Mouse (Mus musculus): ENCODE results near the gene Anapc10. TPM values are rescaled to one million over a fixed set of nuclear protein-coding genes. Genes with fewer than 3 reads are reported as not detected.
"Not testable (repeated sequence)": the region's sequence is repeated elsewhere in the genome, so short reads cannot be mapped to it uniquely, and the experiment has no call there.

Anapc10 gene
- polyA plus RNA-seq (2015; fragmentation: Nextera tagmentation; extraction: Ambion mirVana): 40.1 and 40.2 TPM in 2 replicates

DNA sequence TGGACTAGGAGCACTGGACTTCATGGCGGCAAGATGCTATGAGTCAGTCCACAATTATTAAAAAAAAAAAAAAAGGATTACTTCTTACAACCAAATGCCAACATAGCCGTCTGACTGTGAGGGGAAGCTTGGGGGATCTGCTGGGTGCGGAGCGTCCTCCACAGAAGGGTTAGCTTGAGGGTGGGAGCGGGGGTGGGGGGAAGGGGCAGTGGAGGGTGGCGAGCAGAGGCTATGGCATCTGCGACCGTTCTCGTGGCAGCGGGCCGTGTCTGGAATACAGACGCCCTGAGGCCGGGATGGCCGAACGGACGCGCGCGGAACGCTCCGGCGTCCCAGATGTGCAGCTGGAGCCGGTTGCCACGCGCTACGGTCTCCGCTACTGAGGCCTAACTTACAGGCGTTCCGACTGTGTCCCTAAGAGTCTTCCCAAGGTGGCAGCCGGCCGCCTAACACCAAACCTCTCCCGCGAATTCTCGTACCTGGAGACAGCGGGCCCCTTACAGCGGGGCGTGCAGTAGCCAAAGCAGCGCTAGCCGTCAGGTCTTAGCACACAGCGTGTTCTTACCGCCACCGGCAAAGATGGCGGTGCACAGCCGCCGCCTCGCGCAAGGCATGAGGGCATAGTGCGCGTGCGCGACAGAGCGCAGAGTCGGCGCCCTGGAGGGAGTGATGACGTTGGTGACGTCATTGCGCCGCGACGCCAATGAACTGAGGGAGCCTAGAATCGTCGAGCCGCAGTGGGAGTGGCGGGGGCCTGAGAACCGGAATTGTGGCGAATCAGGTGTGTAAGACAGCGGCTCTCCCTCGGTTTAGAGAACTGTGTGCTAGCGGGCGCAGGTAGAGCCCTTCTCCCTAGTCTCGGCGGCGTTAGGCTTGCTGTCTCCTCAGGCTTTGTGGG lies at the start of gene Anapc10, which contains the start of gene Abce1:
Gene Anapc10 (plus strand): TSS at position 757 of the 898 bp plus-strand sequence.
Gene Abce1 (minus strand): TSS at position 677 of the 898 bp plus-strand sequence.
- H3K27ac ChIP-seq (ENCODE audit: low read length): peak within 1 kb of the TSS; percentile 78

DNA sequence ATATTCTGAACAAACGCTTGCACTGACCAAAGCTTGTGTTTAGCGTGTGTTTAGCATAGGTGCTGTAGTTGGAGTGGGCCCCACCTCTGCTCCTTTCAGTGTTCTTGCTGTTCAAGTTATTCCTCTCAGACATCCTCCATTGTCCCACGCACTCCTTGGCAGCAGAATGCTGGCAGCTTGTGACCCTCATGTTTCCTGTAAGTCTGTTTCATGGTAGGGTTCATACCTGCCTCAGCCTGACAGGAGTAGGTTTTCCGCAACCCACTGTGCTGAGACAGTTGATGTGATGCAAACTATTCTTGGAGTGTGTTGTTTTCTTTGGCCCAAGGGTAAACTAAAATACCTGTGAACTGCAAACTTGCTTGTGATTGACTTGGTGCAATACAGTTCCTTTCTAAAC lies 35.2 kb upstream of the Anapc10 start:
- Histone ChIP-seq H3K9ac (ENCODE audit: low read length) (no peak overlapping the region), H3K4me1 (replicated peaks; ENCODE audit: control insufficient read depth, insufficient read depth, low read length) (0 out of 2 replicates have a peak, but pooled peaks cover 4% of the 10 kb centered on the region), H3K36me3 (ENCODE audit: control insufficient read depth, insufficient read depth, low read length) (peaks cover 21% of the 10 kb centered on the region), H3K9me3 (ENCODE audit: control insufficient read depth, low read length) (no peaks in the 10 kb centered on the region), H3K27ac (ENCODE audit: low read length) (no peak overlapping the region), H3K4me3 (ENCODE audit: low read length) (no peak overlapping the region), H3K4me2 (ENCODE audit: low read depth, low read length) (no peak overlapping the region), H3K27me3 (ENCODE audit: control insufficient read depth, insufficient read depth, low read depth, low read length) (no peaks in the 10 kb centered on the region)
- no peak for ATAC-seq (ENCODE audit: low read depth)
- 82% methylated on average over 4 of the region's 4 CpGs for WGBS

More for the DNA sequence above, at the start of gene Anapc10, which contains the start of gene Abce1:
- ATAC-seq (ENCODE audit: low read depth): peak; percentile 100
- Histone ChIP-seq H3K9me3 (ENCODE audit: control insufficient read depth, low read length) (no peaks in the 10 kb centered on the region), H3K9ac (ENCODE audit: low read length) (peak within 1 kb of the TSS; percentile 88), H3K4me1 (replicated peaks; ENCODE audit: control insufficient read depth, insufficient read depth, low read length) (peaks cover 6% of the 10 kb centered on the region), H3K36me3 (ENCODE audit: control insufficient read depth, insufficient read depth, low read length) (peaks cover 10% of the 10 kb centered on the region), H3K4me2 (ENCODE audit: low read depth, low read length) (peak within 1 kb of the TSS; percentile 84), H3K4me3 (ENCODE audit: low read length) (peak within 1 kb of the TSS; percentile 96), H3K27me3 (ENCODE audit: control insufficient read depth, insufficient read depth, low read depth, low read length) (no peaks in the 10 kb centered on the region)
- WGBS: under 1% methylated on average over 73 of the region's 73 CpGs

DNA sequence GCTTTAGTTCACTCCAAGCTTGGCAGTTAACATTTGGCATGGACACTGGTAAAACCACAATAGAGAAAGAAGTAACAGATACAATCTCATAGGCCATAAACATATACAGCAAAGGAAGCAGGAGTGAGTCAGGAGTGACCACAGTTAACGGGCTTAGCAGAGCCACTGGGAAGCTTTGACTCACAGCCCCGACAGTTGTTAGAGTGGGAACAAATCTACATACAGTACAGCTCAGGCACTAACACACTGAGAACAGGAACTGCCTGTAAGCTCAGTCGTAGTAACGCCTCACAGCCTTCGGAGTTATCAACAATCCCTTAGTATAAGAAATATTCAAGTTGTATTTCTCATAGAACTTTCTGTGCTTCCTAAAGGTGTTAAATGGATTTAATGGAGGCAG lies 32.6 kb upstream of the Anapc10 start:
- no peaks in the 10 kb centered on the region for H3K9me3 ChIP-seq (ENCODE audit: control insufficient read depth, low read length)
- ATAC-seq (ENCODE audit: low read depth): no peak
- 71% methylated on average over 5 of the region's 5 CpGs for WGBS
- no peak overlapping the region for H3K27ac ChIP-seq (ENCODE audit: low read length)
- no peak overlapping the region for H3K4me3 ChIP-seq (ENCODE audit: low read length)
- H3K36me3 ChIP-seq (ENCODE audit: control insufficient read depth, insufficient read depth, low read length): peaks cover 12% of the 10 kb centered on the region; the same call in 1 of the 2 replicates
- H3K27me3 ChIP-seq (ENCODE audit: control insufficient read depth, insufficient read depth, low read depth, low read length): no peaks in the 10 kb centered on the region
- no peak overlapping the region for H3K4me2 ChIP-seq (ENCODE audit: low read depth, low read length)
- H3K9ac ChIP-seq (ENCODE audit: low read length): no peak overlapping the region
- H3K4me1 ChIP-seq (replicated peaks; ENCODE audit: control insufficient read depth, insufficient read depth, low read length): 0 out of 2 replicates have a peak, but pooled peaks cover 4% of the 10 kb centered on the region

DNA sequence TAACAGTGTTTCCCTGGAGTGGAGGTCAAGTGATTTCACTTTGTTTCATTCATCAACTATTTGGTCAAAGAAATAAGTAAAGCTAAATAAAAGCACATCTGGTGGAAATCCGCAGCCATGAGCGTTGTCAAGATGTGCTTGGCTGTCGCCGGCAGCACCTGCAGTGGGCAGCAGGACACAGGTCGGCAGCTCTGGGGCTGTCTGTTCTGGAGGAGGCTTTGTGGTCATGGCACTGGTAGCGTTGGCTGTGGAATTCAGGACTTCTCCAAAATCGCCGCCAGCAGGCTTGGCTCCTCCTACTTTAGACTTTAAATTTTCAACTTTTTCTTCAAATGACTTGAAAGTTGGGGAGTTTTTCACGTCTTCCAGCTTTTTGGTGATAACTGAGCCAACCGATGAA lies 31.5 kb upstream of the Anapc10 start:
- H3K9me3 ChIP-seq (ENCODE audit: control insufficient read depth, low read length); H3K27ac ChIP-seq (ENCODE audit: low read length); ATAC-seq (ENCODE audit: low read depth); H3K9ac ChIP-seq (ENCODE audit: low read length); H3K27me3 ChIP-seq (ENCODE audit: control insufficient read depth, insufficient read depth, low read depth, low read length); H3K4me1 ChIP-seq (replicated peaks; ENCODE audit: control insufficient read depth, insufficient read depth, low read length): not testable (repeated sequence)
- Histone ChIP-seq H3K4me3 (ENCODE audit: low read length) (peak overlapping the region; percentile 51), H3K36me3 (ENCODE audit: control insufficient read depth, insufficient read depth, low read length) (peaks cover 11% of the 10 kb centered on the region; the same call in 1 of the 2 replicates), H3K4me2 (ENCODE audit: low read depth, low read length) (peak overlapping the region; percentile 59)
- WGBS: 37% methylated on average over 10 of the region's 10 CpGs

DNA sequence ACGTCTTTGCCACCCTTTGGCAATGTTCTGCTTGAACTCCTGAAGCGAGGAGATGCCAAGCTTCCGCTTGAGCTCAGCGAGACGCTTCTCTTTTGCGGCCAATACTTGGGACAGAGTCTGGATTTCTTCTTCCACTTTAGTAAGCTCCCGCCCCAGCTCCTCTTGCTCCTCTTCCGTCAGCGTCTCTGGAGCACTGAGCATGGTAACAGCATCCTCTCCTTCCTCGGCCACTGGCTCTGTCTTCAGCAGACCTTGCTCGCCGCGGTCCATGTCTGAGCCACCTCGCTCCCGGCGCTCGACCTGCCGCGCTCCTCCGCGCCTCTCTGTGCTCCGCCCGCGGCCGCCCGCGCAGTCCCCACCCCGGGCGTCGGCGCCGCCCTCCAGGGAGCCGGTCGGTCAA lies 31.1 kb upstream of the Anapc10 start:
- no peak overlapping the region for H3K27ac ChIP-seq (ENCODE audit: low read length)
- H3K36me3 ChIP-seq (ENCODE audit: control insufficient read depth, insufficient read depth, low read length): peaks cover 11% of the 10 kb centered on the region; the same call in 1 of the 2 replicates
- WGBS: 4% methylated on average over 34 of the region's 34 CpGs
- peak overlapping the region; percentile 51 for H3K4me3 ChIP-seq (ENCODE audit: low read length)
- peak; percentile 88 for ATAC-seq (ENCODE audit: low read depth)
- no peaks in the 10 kb centered on the region for H3K27me3 ChIP-seq (ENCODE audit: control insufficient read depth, insufficient read depth, low read depth, low read length)
- H3K9ac ChIP-seq (ENCODE audit: low read length): peak overlapping the region; percentile 53
- H3K9me3 ChIP-seq (ENCODE audit: control insufficient read depth, low read length): no peaks in the 10 kb centered on the region
- 0 out of 2 replicates have a peak, but pooled peaks cover 4% of the 10 kb centered on the region for H3K4me1 ChIP-seq (replicated peaks; ENCODE audit: control insufficient read depth, insufficient read depth, low read length)
- H3K4me2 ChIP-seq (ENCODE audit: low read depth, low read length): peak overlapping the region; percentile 59

DNA sequence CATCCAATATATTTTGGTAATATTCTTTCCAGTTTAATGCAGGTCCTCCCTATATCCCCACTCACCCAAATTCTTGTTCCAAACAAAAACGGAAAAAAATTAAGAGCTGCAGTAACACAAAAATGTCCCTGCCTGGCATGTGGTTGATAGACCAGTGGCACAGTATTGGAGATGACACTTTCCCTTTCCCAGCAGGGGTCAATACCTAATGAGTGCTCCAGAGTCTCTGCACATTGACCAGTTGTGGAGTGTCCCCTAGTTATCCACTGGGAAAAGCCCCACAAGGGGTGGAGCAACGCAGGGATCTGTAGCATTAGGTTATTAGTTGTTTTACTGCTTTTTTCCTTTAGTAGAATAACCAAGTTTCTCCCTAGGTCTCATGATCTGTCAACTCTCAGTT lies 30.7 kb upstream of the Anapc10 start:
- Histone ChIP-seq H3K4me1 (replicated peaks; ENCODE audit: control insufficient read depth, insufficient read depth, low read length) (0 out of 2 replicates have a peak, but pooled peaks cover 4% of the 10 kb centered on the region), H3K27ac (ENCODE audit: low read length) (no peak overlapping the region), H3K4me3 (ENCODE audit: low read length) (peak overlapping the region; percentile 51), H3K27me3 (ENCODE audit: control insufficient read depth, insufficient read depth, low read depth, low read length) (no peaks in the 10 kb centered on the region), H3K4me2 (ENCODE audit: low read depth, low read length) (peak overlapping the region; percentile 59), H3K36me3 (ENCODE audit: control insufficient read depth, insufficient read depth, low read length) (peaks cover 13% of the 10 kb centered on the region; the same call in 1 of the 2 replicates), H3K9me3 (ENCODE audit: control insufficient read depth, low read length) (no peaks in the 10 kb centered on the region), H3K9ac (ENCODE audit: low read length) (peak overlapping the region; percentile 53)
- 33% methylated on average over 2 of the region's 2 CpGs for WGBS
- peak; percentile 31; the same call in 1 of the 2 replicates for ATAC-seq (ENCODE audit: low read depth)

DNA sequence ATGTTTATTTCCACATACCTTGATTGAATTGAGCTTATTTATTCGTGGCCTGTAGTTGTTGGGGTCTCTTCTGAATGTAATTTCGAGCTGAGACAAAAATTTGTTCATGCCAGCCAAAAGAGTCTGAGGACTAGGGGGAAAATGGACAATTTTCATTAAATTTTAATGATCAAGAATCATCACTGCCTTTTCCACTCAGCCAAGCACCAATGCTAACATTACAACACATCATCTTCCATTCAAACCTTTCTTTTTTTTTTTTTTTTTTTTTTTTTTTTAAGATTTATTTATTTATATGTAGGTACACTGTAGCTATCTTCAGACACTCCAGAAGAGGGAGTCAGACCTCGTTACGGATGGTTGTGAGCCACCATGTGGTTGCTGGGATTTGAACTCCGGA lies 25.7 kb upstream of the Anapc10 start:
- not testable (repeated sequence) for H3K27ac ChIP-seq (ENCODE audit: low read length); H3K9me3 ChIP-seq (ENCODE audit: control insufficient read depth, low read length); ATAC-seq (ENCODE audit: low read depth); H3K4me1 ChIP-seq (replicated peaks; ENCODE audit: control insufficient read depth, insufficient read depth, low read length); H3K9ac ChIP-seq (ENCODE audit: low read length); H3K4me2 ChIP-seq (ENCODE audit: low read depth, low read length); H3K27me3 ChIP-seq (ENCODE audit: control insufficient read depth, insufficient read depth, low read depth, low read length); H3K4me3 ChIP-seq (ENCODE audit: low read length)
- 85% methylated on average over 5 of the region's 5 CpGs for WGBS
- peaks cover 41% of the 10 kb centered on the region for H3K36me3 ChIP-seq (ENCODE audit: control insufficient read depth, insufficient read depth, low read length)

DNA sequence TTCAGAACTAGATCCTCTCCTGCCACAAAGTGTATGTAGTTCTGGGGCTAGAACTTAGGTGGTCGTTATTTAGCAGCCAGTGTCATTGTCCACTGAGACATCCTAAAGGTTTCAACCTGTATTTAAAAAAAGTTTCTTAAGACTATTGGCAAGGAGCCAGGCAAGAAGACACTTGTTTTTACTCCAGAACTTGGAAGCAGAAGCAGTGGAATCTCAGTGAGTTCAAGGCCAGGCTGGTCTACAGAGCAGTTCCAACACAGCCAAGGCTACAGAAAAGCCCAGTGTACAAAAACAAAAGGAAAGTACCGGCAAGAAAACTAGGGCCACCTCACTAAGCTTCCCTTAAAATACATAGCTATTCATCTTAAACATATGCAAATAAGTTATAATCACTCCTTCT lies 19.1 kb upstream of the Anapc10 start:
- no peak overlapping the region for H3K9ac ChIP-seq (ENCODE audit: low read length)
- no peak overlapping the region for H3K4me2 ChIP-seq (ENCODE audit: low read depth, low read length)
- H3K4me1 ChIP-seq (replicated peaks; ENCODE audit: control insufficient read depth, insufficient read depth, low read length): no peaks in the 10 kb centered on the region
- no peak for ATAC-seq (ENCODE audit: low read depth)
- H3K27me3 ChIP-seq (ENCODE audit: control insufficient read depth, insufficient read depth, low read depth, low read length): no peaks in the 10 kb centered on the region
- WGBS: 80% methylated on average over 2 of the region's 2 CpGs
- H3K9me3 ChIP-seq (ENCODE audit: control insufficient read depth, low read length): no peaks in the 10 kb centered on the region
- no peak overlapping the region for H3K4me3 ChIP-seq (ENCODE audit: low read length)
- H3K36me3 ChIP-seq (ENCODE audit: control insufficient read depth, insufficient read depth, low read length): peaks cover 32% of the 10 kb centered on the region
- no peak overlapping the region for H3K27ac ChIP-seq (ENCODE audit: low read length)

DNA sequence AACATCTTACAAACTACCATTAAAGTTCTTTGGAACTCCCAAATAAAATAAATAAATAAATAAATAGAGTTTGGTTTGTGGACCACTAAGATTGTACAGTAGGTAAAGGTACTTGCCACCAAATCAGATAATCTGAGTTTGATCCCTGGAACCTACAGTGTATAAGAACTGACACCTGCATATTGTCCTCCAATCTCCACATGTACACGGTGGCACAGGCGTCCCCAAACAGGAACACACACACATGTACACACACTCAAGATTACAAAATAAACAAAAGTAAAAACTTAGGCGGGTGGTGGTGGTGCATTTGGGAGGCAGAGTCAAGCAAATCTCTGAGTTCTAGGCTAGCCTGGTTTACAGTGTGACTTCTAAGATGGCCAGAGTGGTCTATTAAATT lies 4.9 kb upstream of the Anapc10 start:
- H3K36me3 ChIP-seq (ENCODE audit: control insufficient read depth, insufficient read depth, low read length): peaks cover 21% of the 10 kb centered on the region
- H3K9me3 ChIP-seq (ENCODE audit: control insufficient read depth, low read length): no peaks in the 10 kb centered on the region
- H3K4me3 ChIP-seq (ENCODE audit: low read length): no peak overlapping the region
- no peaks in the 10 kb centered on the region for H3K27me3 ChIP-seq (ENCODE audit: control insufficient read depth, insufficient read depth, low read depth, low read length)
- no peaks in the 10 kb centered on the region; the same call in 1 of the 2 replicates for H3K4me1 ChIP-seq (replicated peaks; ENCODE audit: control insufficient read depth, insufficient read depth, low read length)
- H3K27ac ChIP-seq (ENCODE audit: low read length): no peak overlapping the region
- 79% methylated on average over 3 of the region's 3 CpGs for WGBS
- H3K9ac ChIP-seq (ENCODE audit: low read length): no peak overlapping the region
- ATAC-seq (ENCODE audit: low read depth): no peak
- H3K4me2 ChIP-seq (ENCODE audit: low read depth, low read length): no peak overlapping the region

Measured in lung, embryonic 16.5 days (tissue).